Mouse (Mus musculus) stomach, postnatal 0 days (tissue): Measurements from ENCODE around the gene H3f3a. TPM values are rescaled to one million over a fixed set of nuclear protein-coding genes. Genes with fewer than 3 reads are reported as not detected.

Experiments
- ATAC-seq: fragments of 200-750 bp; cut with Nextera tagmentation; 2 replicates; pipeline ENCODE4 v1.8.0; 2017; ENCODE audit not compliant: low FRiP score, low TSS enrichment
- DNase-seq: peaks from one replicate; pipeline ENCODE4 v3.0.0-alpha.2; 2016; ENCODE audit warnings: low spot score
- H3K27ac ChIP-seq: fragments of 300-500 bp; sonication (generic); replicated peaks from 2 replicates; pipeline ENCODE4 v1.5.1; 2014; ENCODE audit warnings: mild to moderate bottlenecking, control low read depth
- H3K27me3 ChIP-seq: fragments of 300-500 bp; sonication (generic); 2 replicates; pipeline ENCODE4 v1.6.1; 2014; ENCODE audit warnings: low read length; ENCODE audit not compliant: control insufficient read depth, insufficient read depth
- H3K36me3 ChIP-seq: fragments of 300-500 bp; sonication (generic); 2 replicates; pipeline ENCODE4 v1.6.1; 2014; ENCODE audit warnings: low read length, mixed read lengths; ENCODE audit not compliant: control insufficient read depth, insufficient read depth
- H3K4me1 ChIP-seq: fragments of 300-500 bp; sonication (generic); replicated peaks from 2 replicates; pipeline ENCODE4 v1.6.1; 2014; ENCODE audit warnings: antibody characterized with exemption; ENCODE audit not compliant: control insufficient read depth, insufficient read depth
- H3K4me2 ChIP-seq: fragments of 300-500 bp; sonication (generic); replicated peaks from 2 replicates; pipeline ENCODE4 v1.6.1; 2014; ENCODE audit warnings: low read depth, mild to moderate bottlenecking, control low read depth, moderate library complexity
- H3K4me3 ChIP-seq: fragments of 300-500 bp; sonication (generic); 2 replicates; pipeline ENCODE4 v1.5.1; 2014; ENCODE audit warnings: low read depth, low read length, control low read depth
- H3K9ac ChIP-seq: fragments of 300-500 bp; sonication (generic); 2 replicates; pipeline ENCODE4 v1.6.1; 2014; ENCODE audit warnings: mild to moderate bottlenecking, low read length, control low read depth, mixed read lengths
- H3K9me3 ChIP-seq: fragments of 300-500 bp; sonication (generic); 2 replicates; pipeline ENCODE4 v1.6.1; 2016; ENCODE audit warnings: low read length; ENCODE audit not compliant: control insufficient read depth
- CTCF ChIP-seq: IDR thresholded peaks from 2 replicates; pipeline ENCODE4 v1.5.1; 2016; ENCODE audit warnings: antibody characterized with exemption, low read depth, mild to moderate bottlenecking, moderate library complexity
- EP300 ChIP-seq: optimal IDR thresholded peaks from 2 replicates; pipeline ENCODE3; 2016; ENCODE audit warnings: antibody characterized with exemption
- WGBS: fragments of 180-500 bp; shearing (Covaris S2); extraction: QIAGEN DNeasy Blood & Tissue Kit; methylation state at CpG from one replicate; pipeline ENCODE4 v1.1.7; 2014; 5-methylcytosine and 5-hydroxymethylcytosine counted together
- polyA plus RNA-seq: library from polyadenylated mRNA; unstranded; fragments of >200 nt; fragmentation: Nextera tagmentation; extraction: Ambion mirVana; gene quantifications from 2 replicates; pipeline ENCODE4 v1.2.1, GENCODE M21; 2015

Gene H3f3a
- polyA plus RNA-seq, 1 experiment from 2014 or later: 1,633 TPM

DNA sequence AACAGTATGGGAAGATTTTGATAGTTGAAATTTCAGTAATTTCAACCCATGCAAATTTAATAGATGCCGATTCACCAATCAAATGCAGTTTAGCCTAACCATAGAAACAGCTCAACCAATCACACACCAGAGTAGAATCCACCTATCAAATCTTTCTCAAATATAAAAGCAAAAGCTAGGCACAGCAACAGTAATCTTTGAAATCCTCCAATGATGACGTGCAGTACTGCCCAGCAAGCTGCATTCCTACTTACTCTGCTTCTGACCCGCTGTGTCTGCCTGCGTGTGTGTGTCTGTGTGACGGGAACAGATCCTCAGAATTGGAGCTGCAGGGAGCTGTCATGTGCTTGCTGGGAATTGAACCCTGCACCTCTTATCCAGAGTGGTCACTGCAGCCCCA lies 4.9 kb downstream of the H3f3a start:
- no peak for TF ChIP-seq EP300
- no peak for TF ChIP-seq CTCF

DNA sequence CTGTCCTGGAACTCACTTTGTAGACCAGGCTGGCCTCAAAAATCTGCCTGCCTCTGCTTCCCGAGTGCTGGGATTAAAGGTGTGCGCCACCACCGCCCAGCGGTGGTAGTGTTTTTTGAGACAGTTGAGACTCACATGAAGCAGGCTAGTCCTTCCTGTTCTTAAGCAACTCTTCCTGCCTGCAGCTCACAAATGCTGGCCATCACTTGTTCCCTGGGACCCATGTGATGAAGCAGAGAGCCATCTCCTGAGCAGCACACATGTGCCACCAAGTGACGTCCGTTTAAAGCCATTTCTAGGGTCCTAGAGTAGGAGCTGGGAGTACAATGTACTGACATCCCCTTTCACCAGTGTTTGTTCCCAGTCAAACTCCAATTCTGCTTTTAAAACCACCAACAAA lies 9.9 kb downstream of the H3f3a start:
- 84% methylated on average over 6 of the region's 6 CpGs for WGBS
- DNase-seq: no peak
- TF ChIP-seq CTCF (no peak), EP300 (no peak)
- H3K27me3 ChIP-seq: no peaks in the 10 kb centered on the region
- peaks cover 46% of the 10 kb centered on the region for H3K36me3 ChIP-seq
- H3K27ac ChIP-seq: no peak overlapping the region
- ATAC-seq: no peak
- no peaks in the 10 kb centered on the region for H3K4me1 ChIP-seq
- no peak overlapping the region for H3K4me3 ChIP-seq
- no peak overlapping the region for H3K9ac ChIP-seq
- no peaks in the 10 kb centered on the region for H3K9me3 ChIP-seq
- H3K4me2 ChIP-seq: no peak overlapping the region

More for the DNA sequence above, 4.9 kb downstream of the H3f3a start:
- H3K4me3 ChIP-seq: no peak overlapping the region
- no peaks in the 10 kb centered on the region for H3K9me3 ChIP-seq
- 67% methylated on average over 5 of the region's 5 CpGs for WGBS
- H3K27me3 ChIP-seq: no peaks in the 10 kb centered on the region
- peaks cover 42% of the 10 kb centered on the region for H3K36me3 ChIP-seq
- no peak overlapping the region for H3K27ac ChIP-seq
- ATAC-seq (no peak), DNase-seq (no peak)
- no peak overlapping the region for H3K9ac ChIP-seq
- no peaks in the 10 kb centered on the region for H3K4me1 ChIP-seq
- no peak overlapping the region for H3K4me2 ChIP-seq

DNA sequence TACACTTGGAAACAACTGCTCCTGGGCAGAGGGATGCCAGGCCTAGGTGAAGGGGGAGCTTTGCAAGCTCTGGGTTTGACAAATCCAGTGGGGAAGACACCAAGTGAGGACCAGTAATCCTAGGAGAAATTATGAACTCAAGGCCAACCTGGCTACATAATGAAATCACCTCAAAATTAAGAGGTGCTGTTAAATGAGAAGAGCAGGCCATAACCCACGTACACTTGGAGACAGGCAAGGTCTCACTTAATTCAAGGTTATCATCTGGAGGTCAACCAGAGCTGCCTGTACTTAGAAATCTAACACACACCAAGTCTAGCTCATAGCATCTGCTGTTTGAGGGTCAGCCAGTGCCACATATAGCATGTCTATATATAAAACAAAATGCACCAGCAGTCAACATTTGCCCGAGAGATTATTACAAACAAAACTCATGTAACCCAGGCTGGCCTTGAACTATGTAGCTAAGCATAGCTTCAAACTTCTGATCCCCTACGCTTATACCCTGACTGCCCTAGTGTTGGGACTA lies 12.2 kb downstream of the H3f3a start:
- no peak overlapping the region for H3K4me3 ChIP-seq
- H3K4me2 ChIP-seq: no peak overlapping the region
- H3K4me1 ChIP-seq: no peaks in the 10 kb centered on the region
- no peaks in the 10 kb centered on the region for H3K27me3 ChIP-seq
- DNase-seq (no peak), ATAC-seq (no peak)
- TF ChIP-seq CTCF (no peak), EP300 (no peak)
- no peaks in the 10 kb centered on the region for H3K9me3 ChIP-seq
- peaks cover 29% of the 10 kb centered on the region for H3K36me3 ChIP-seq
- no peak overlapping the region for H3K9ac ChIP-seq
- 71% methylated on average over 3 of the region's 3 CpGs for WGBS
- H3K27ac ChIP-seq: no peak overlapping the region

DNA sequence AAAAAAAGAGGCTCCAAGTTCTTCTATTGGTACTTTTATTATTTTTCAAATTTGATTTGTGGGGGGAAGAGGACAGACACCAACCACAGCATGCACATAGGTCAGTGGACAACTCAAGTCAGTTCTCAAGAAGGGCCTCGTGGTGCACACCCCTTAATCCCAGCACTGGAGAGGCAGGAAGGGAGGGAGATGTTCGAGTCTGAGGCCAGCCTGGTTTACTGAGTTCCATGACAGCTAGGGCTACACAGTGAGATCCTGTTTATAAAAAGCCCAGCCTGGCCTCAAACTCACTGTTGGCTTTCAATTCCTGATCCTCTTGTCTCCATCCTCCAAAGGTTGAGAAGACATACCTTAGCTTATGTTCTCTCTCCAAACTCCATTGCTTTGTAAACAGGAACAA lies 12.9 kb downstream of the H3f3a start:
- Histone ChIP-seq H3K9me3 (no peaks in the 10 kb centered on the region), H3K9ac (no peak overlapping the region), H3K4me1 (no peaks in the 10 kb centered on the region), H3K27me3 (no peaks in the 10 kb centered on the region), H3K27ac (no peak overlapping the region), H3K36me3 (peaks cover 25% of the 10 kb centered on the region), H3K4me3 (no peak overlapping the region), H3K4me2 (no peak overlapping the region)
- DNase-seq: no peak
- no peak for ATAC-seq
- TF ChIP-seq CTCF (no peak), EP300 (no peak)
- WGBS: 26% methylated on average over 2 of the region's 2 CpGs

DNA sequence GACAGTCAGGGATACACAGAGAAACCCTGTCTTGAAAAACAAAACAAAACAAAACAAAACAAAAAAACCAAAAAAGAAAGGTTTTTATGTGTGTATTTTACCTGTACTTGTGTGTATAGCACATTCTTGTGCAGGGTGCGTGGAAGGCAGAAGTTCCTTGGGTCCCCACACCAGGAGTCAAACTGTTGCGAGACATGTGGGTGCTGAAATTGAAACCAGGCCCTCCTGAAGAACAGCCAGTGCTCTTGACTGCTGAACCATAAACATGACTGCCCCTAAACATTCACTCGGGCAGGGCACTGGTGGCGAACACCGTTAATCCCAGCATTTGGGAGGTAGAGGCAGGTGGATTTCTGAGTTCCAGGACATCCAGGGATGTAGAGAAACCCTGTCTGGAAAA lies 13.7 kb downstream of the H3f3a start:
- Histone ChIP-seq H3K4me2 (no peak overlapping the region), H3K9ac (no peak overlapping the region), H3K9me3 (no peaks in the 10 kb centered on the region), H3K4me1 (no peaks in the 10 kb centered on the region), H3K36me3 (peaks cover 18% of the 10 kb centered on the region), H3K4me3 (no peak overlapping the region), H3K27ac (no peak overlapping the region), H3K27me3 (no peaks in the 10 kb centered on the region)
- 90% methylated on average over 5 of the region's 5 CpGs for WGBS
- TF ChIP-seq CTCF: no peak
- no peak for TF ChIP-seq EP300
- DNase-seq (no peak), ATAC-seq (no peak)

DNA sequence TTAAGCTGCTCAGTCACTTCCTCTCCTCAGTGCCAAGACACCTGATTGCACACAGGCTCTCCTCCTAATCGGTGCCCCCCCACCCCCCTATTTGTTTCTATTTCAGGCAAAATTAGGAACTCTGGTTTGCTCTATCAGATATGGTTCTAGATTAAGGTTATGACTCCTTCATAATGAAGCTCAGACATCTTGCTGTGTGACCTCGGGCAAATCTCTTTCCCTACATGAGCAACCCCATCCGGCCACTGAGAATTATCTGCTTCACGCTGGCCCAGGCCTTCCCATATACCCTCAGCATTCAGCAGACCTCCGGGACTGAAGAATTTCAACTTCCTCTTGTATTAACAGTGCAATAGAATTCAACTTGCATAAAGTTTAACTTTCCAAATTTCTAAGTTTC lies 14.5 kb downstream of the H3f3a start:
- Histone ChIP-seq H3K4me1 (no peaks in the 10 kb centered on the region), H3K9me3 (no peaks in the 10 kb centered on the region), H3K27me3 (no peaks in the 10 kb centered on the region), H3K27ac (no peak overlapping the region), H3K9ac (no peak overlapping the region), H3K4me3 (no peak overlapping the region), H3K4me2 (no peak overlapping the region), H3K36me3 (peaks cover 12% of the 10 kb centered on the region; the same call in 1 of the 2 replicates)
- ATAC-seq: no peak
- TF ChIP-seq EP300: no peak
- DNase-seq: no peak
- WGBS: 82% methylated on average over 5 of the region's 5 CpGs
